Mouse (Mus musculus) spleen, adult 12 weeks (tissue): ENCODE results near the gene Nmnat1.
"Not testable (repeated sequence)": the region's sequence is repeated elsewhere in the genome, so short reads cannot be mapped to it uniquely, and the experiment has no call there.

Experiments
- DNase-seq: peaks from one replicate; pipeline ENCODE4 v3.0.0; 2022; ENCODE audit warnings: low spot score

Nmnat1 gene

DNA sequence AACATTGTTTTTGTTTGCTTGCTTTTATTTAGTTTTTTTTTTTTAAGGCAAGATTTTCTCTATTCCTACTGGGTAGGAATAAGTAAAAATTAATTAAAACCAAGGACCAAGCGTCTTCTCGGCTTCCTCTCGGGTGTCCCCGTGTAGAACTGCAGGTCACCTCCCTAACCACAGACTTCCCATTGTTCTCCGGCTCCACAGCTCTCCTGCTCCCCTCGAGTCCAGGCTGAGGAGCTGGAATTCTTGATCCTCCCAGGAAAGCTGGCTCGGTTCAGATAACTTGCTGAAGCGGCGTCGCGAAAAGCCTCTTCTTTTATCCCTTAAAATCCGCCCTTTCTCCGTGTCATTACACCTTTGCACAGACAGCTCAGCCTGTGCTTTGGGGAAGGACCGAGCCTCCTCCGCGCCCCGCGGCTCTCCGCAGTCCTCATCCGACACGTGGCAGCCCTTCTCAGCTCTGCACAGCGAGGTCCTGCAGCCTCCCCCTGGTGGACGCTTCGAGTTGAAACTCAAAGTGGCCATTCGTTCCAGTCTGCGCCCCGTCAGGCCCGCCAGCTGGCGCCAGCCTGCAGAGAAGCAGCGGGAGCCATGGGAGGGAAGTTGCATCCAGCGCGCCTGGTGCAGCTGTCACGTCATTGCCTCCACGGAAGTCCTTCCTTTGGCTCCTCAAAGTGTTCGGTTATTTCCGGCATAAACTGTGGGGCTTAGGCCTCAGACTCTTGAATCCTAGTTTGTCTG lies 39.9 kb downstream of the Nmnat1 start:
- peak; percentile 64 for DNase-seq

DNA sequence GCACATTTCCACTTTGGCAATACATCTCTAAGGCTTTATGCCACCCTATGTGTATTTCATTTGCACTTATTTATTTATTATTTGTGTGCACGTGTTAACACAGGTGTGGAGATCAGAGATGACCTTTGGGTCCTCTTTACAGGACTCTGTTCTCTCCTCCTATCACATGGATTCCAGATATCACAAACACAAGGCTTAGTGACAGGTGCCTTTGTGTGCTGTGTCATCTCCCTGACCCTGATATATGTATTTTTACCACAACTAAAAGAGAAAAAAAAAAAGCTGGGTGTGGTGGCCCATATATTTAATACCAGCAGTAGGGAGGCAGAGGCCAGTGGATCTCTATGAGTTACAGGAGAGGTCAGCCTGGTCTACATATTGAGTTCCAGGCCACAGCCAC lies 40.5 kb downstream of the Nmnat1 start:
- no peak for DNase-seq

DNA sequence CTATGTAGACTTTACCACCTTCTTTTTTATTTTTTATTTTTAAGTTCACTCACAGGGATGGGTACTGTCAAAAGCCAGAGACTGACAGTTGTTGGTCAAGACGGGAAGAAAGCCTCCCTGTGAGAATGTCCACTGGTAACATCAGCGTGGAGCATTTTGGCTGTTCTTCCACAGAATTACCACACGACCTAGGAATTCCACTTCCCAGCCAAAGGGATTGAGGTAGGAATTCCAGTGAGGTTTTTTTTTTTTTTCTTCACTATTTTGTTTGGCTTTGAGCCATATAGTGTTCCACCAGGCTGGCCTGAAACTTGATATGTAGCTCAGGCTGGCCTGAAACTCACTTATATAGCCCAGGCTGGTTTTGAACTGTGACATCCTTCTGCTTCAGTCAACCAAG lies 42.6 kb downstream of the Nmnat1 start:
- DNase-seq = no peak

DNA sequence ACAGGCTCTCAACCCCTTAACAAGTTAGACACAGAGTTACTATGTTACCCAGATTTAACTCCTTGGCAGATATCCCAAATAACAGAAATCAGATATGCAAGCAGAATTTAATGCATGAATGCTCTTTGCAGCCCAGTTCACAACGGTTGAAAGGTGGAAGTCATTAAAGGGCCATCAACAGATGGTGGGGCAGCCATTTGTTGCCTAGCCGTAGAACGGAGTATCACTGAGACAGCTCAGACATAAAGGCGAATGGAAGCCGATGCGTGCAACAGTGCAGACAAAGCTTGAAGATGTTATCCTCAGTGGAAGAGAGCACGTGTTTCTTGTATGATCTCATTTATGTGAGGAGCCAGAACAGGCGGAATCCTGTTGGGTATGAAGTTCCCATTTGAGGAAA lies 44.4 kb downstream of the Nmnat1 start:
- no peak for DNase-seq

DNA sequence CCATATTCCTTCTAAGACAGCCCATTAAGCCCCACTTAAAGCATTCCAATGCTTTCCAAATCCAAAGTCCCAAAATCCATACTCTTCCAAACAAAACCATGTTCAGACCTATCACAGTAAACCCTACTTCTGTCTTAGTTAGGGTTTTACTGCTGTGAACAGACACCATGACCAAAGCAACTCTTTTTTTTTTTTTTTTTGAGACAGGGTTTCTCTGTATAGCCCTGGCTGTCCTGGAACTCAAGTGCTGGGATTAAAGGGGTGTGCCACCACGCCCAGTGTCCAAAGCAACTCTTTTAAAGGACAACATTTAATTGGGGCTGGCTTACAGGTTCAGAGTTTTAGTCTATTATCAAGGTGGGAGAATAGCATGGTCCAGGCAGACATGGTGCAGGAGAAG lies 53.1 kb downstream of the Nmnat1 start:
- not testable (repeated sequence) for DNase-seq

DNA sequence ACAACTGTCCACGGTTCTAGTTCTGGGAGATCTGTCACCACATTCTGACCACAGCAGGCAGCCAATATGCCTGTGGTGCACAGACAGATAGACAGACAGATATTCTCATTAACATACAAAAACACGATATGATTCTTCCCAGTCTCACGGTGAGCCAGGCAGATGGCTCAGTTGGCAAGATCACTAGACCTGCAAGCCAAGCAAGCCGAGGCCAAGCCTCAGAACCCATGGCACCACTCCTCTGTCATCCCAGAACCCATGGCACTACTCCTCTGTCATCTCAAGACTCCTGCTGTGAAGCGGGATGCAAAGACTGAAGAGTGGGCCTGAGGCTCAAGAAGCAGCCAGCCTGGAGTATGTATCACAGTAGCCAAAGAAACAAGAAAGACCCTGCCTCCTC lies 55.4 kb downstream of the Nmnat1 start:
- DNase-seq = no peak

DNA sequence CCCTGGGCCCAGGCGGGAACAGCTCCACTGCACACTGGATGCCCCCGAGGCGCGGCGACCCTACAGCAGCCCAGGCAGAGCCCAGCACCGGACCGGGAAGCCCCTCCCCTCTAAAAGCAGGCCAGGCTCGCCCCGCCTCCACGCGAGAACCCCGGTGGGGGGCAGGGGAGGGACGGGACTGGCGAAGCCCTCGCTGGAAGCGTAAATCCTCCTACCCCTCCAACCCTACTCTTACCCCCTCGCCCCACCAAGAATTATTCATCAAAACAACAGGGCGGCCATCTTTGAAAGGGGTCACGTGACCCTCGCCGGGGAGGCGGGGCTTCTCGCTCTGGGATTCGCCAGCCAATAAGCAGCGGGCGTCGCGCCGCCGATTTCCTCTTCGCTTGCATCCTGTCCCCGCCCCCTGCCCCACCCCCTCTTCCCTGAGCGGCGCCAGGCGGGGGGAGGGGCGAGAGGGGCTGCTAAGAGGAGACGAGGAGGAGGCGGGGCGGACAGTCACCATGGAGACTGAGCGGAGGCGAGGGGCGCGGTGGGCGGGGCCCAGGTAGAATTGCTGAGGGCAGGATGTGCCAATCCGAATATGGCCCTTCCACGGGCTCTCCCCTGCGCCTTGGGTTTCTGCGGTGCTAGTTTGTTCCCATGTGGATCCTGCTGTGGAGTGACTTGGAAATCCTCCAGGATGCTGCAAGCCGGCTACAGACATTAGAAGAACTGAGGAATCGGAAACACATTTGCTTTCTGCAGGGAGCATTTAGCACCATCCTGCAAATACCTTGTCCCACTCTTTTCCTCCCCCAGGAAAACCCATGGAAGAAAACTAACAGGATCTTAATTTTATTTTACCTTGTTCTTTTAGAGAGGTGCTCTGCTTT lies 58.4 kb downstream of the Nmnat1 start, which contains the start of gene Ube4b:
TSS of gene Ube4b (minus strand) at position 425 of the 875 bp plus-strand sequence.
- DNase-seq = peak; percentile 88

DNA sequence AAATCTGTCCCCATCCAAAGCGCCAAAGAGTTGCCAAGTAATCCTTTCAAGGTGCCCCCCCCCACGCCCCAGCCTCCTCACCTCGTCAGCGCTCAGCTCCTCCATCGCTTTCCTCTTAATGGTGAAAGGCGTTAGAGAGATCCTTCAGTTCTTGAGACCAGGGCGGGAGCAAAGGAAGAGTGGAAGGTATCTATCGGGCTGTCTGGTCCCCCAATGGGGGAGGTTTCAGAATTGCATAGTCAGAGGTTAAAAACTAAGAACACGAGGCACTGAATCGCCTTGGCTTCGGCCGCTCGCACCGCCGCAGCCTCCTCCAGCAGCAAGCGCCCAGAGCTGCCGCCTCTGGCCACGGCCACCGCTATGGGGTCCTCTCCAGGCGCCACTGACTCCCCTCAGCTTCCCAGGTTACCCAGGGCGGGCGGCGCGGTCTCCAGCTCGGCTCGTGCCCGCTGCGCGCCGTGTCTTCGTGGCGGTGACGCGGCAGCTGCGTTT lies 59.2 kb downstream of the Nmnat1 start:
- DNase-seq = no peak

DNA sequence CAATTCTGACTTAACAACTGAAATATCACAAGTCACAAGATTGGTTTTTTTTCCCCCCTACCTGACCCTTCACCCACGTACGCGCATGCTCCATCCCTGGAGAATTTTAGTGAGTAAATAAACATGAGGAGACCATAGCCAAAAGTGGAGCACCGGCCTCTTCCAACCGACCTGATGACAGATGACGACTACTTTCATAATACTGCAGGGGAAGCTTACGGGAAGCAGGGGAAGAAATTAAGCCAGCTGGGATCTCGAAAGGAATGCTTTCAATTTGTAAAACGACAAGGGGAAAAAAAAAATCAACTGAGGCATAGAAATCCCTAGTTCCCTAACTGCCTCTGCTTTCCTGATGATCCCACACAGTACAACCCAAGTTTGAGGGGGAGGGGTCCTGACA lies 60.2 kb downstream of the Nmnat1 start:
- no peak for DNase-seq

DNA sequence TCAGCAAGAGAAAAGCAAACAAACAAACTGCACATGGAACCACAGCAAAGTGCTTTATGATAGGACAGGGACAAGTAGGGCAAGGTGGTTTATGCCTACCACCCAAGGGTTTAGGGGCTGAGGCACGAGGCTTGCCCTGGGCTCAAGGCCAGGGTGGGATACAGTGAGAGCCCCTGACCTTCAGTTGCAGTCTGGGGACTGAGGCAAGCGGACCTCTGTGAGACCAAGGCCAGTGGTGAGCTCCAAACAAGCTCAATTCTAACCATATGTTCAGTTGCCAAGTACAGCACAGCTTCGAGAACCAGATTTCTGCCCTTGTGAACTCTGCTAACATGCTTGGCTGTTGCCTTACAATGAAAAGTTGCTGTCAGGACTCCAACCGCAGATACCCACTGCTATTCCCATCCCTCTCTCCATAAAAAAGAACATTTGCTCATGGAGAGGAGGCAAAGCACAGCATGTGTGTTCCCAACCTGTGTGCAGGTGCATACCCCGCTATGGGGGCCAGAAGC lies 67.1 kb downstream of the Nmnat1 start:
- DNase-seq = no peak
